Mouse (Mus musculus) limb, embryonic 13.5 days (tissue): Measurements from ENCODE around the gene Olfr1223. TPM values are rescaled to one million over a fixed set of nuclear protein-coding genes. Genes with fewer than 3 reads are reported as not detected.

ENCODE experiments used
- polyA plus RNA-seq: library from polyadenylated mRNA; unstranded; fragments of >200 nt; fragmentation: Nextera tagmentation; extraction: Ambion mirVana; gene quantifications from 2 replicates; pipeline ENCODE4 v1.2.1, GENCODE M21; 2015

The Olfr1223 gene
- polyA plus RNA-seq, 1 experiment from 2014 or later: not detected

Other genes with a start within 250 kb of the Olfr1223 start
- not detected in 2 replicates for gene Olfr1208, start 249.2 kb downstream of the Olfr1223 start, polyA plus RNA-seq
- not detected in 2 replicates for gene Olfr1209, start 236.4 kb downstream of the Olfr1223 start, polyA plus RNA-seq
- not detected in 2 replicates for gene Olfr1211, start 213.4 kb downstream of the Olfr1223 start, polyA plus RNA-seq
- not detected in 2 replicates for gene Olfr1212, start 197.6 kb downstream of the Olfr1223 start, polyA plus RNA-seq
- not detected in 2 replicates for gene Gm13762, start 171.3 kb downstream of the Olfr1223 start, polyA plus RNA-seq
- gene Olfr1214, start 158.9 kb downstream of the Olfr1223 start, polyA plus RNA-seq: not detected in 2 replicates
- not detected in 2 replicates for gene Olfr1215, start 144.6 kb downstream of the Olfr1223 start, polyA plus RNA-seq
- not detected in 2 replicates for gene Olfr1216, start 133.2 kb downstream of the Olfr1223 start, polyA plus RNA-seq
- not detected in 2 replicates for gene Olfr1217, start 119.5 kb downstream of the Olfr1223 start, polyA plus RNA-seq
- not detected in 2 replicates for gene Olfr1218, start 90.4 kb downstream of the Olfr1223 start, polyA plus RNA-seq
- gene Olfr1219, start 68.0 kb downstream of the Olfr1223 start, polyA plus RNA-seq: not detected in 2 replicates
- not detected in 2 replicates for gene Olfr1220, start 44.7 kb downstream of the Olfr1223 start, polyA plus RNA-seq
- gene Olfr1221, start 34.3 kb downstream of the Olfr1223 start, polyA plus RNA-seq: not detected in 2 replicates
- not detected in 2 replicates for gene Olfr1222, start 18.5 kb downstream of the Olfr1223 start, polyA plus RNA-seq
- gene Olfr1224-ps1, start 12.5 kb upstream of the Olfr1223 start, polyA plus RNA-seq: not detected in 2 replicates
- not detected in 2 replicates for gene Olfr1225, start 23.1 kb upstream of the Olfr1223 start, polyA plus RNA-seq
- not detected in 2 replicates for gene Olfr1226, start 48.5 kb upstream of the Olfr1223 start, polyA plus RNA-seq
- not detected in 2 replicates for gene Olfr1228, start 102.5 kb upstream of the Olfr1223 start, polyA plus RNA-seq
- not detected in 2 replicates for gene Olfr1229, start 136.5 kb upstream of the Olfr1223 start, polyA plus RNA-seq
- not detected in 2 replicates for gene Olfr1230, start 145.7 kb upstream of the Olfr1223 start, polyA plus RNA-seq
- not detected in 2 replicates for gene Olfr1231, start 155.5 kb upstream of the Olfr1223 start, polyA plus RNA-seq
- gene Olfr1232, start 178.1 kb upstream of the Olfr1223 start, polyA plus RNA-seq: not detected in 2 replicates
- not detected in 2 replicates for gene Olfr1233, start 190.8 kb upstream of the Olfr1223 start, polyA plus RNA-seq
- gene Olfr1234, start 213.3 kb upstream of the Olfr1223 start, polyA plus RNA-seq: not detected in 2 replicates